Mouse (Mus musculus): ENCODE data around the gene Abca8a. TPM values are rescaled to one million over a fixed set of nuclear protein-coding genes. Genes with fewer than 3 reads are reported as not detected.

Gene Abca8a
- polyA plus RNA-seq, 1 experiment, result 3.2 TPM

- no peak overlapping the region for H3K27ac ChIP-seq (ENCODE audit: insufficient read depth, low read length)
- no peak for TF ChIP-seq CTCF (IDR thresholded peaks at IDR 0.05; ENCODE audit: extremely low read depth, insufficient read depth, low read length)
- no peak for TF ChIP-seq POLR2A (IDR thresholded peaks at IDR 0.05; ENCODE audit: extremely low read depth, insufficient read depth, low read length)
- H3K4me1 ChIP-seq (ENCODE audit: control insufficient read depth, insufficient read depth, low read length), result no peaks in the 10 kb centered on the region
- H3K4me3 ChIP-seq (ENCODE audit: insufficient read depth, low read length), result no peak overlapping the region
These were observed 23.6 kb downstream of the Abca8a start for GRCm38 (mm10) chr11:110072158-110072557.

GRCm38 (mm10) chr11:110061032-110061431 is 34.7 kb downstream of the Abca8a start:
- no peak overlapping the region for H3K4me3 ChIP-seq (ENCODE audit: insufficient read depth, low read length)
- TF ChIP-seq POLR2A (IDR thresholded peaks at IDR 0.05; ENCODE audit: extremely low read depth, insufficient read depth, low read length), result no peak
- TF ChIP-seq CTCF (IDR thresholded peaks at IDR 0.05; ENCODE audit: extremely low read depth, insufficient read depth, low read length), result no peak
- no peaks in the 10 kb centered on the region for H3K4me1 ChIP-seq (ENCODE audit: control insufficient read depth, insufficient read depth, low read length)
- H3K27ac ChIP-seq (ENCODE audit: insufficient read depth, low read length), result no peak overlapping the region

- H3K4me3 ChIP-seq (ENCODE audit: insufficient read depth, low read length), result no peak overlapping the region
- TF ChIP-seq POLR2A (IDR thresholded peaks at IDR 0.05; ENCODE audit: extremely low read depth, insufficient read depth, low read length), result no peak
- no peak for TF ChIP-seq CTCF (IDR thresholded peaks at IDR 0.05; ENCODE audit: extremely low read depth, insufficient read depth, low read length)
- no peak overlapping the region for H3K27ac ChIP-seq (ENCODE audit: insufficient read depth, low read length)
- H3K4me1 ChIP-seq (ENCODE audit: control insufficient read depth, insufficient read depth, low read length), result no peaks in the 10 kb centered on the region
These were observed 35.7 kb downstream of the Abca8a start for GRCm38 (mm10) chr11:110060127-110060526.

- TF ChIP-seq CTCF (IDR thresholded peaks at IDR 0.05; ENCODE audit: extremely low read depth, insufficient read depth, low read length), result no peak
- Histone ChIP-seq H3K27ac (ENCODE audit: insufficient read depth, low read length) (no peak overlapping the region), H3K4me3 (ENCODE audit: insufficient read depth, low read length) (no peak overlapping the region), H3K4me1 (ENCODE audit: control insufficient read depth, insufficient read depth, low read length) (no peaks in the 10 kb centered on the region)
These were observed 42.1 kb downstream of the Abca8a start for GRCm38 (mm10) chr11:110053681-110054080.

- Histone ChIP-seq H3K4me1 (ENCODE audit: control insufficient read depth, insufficient read depth, low read length) (no peaks in the 10 kb centered on the region), H3K4me3 (ENCODE audit: insufficient read depth, low read length) (no peak overlapping the region), H3K27ac (ENCODE audit: insufficient read depth, low read length) (no peak overlapping the region)
- TF ChIP-seq POLR2A (IDR thresholded peaks at IDR 0.05; ENCODE audit: extremely low read depth, insufficient read depth, low read length) (no peak), CTCF (IDR thresholded peaks at IDR 0.05; ENCODE audit: extremely low read depth, insufficient read depth, low read length) (no peak)
These were observed 58.0 kb downstream of the Abca8a start for GRCm38 (mm10) chr11:110037795-110038194.

GRCm38 (mm10) chr11:110028913-110029695 is 66.7 kb downstream of the Abca8a start:
- TF ChIP-seq POLR2A (IDR thresholded peaks at IDR 0.05; ENCODE audit: extremely low read depth, insufficient read depth, low read length), result no peak
- no peak for TF ChIP-seq CTCF (IDR thresholded peaks at IDR 0.05; ENCODE audit: extremely low read depth, insufficient read depth, low read length)
- H3K27ac ChIP-seq (ENCODE audit: insufficient read depth, low read length), result no peak overlapping the region
- no peaks in the 10 kb centered on the region for H3K4me1 ChIP-seq (ENCODE audit: control insufficient read depth, insufficient read depth, low read length)
- H3K4me3 ChIP-seq (ENCODE audit: insufficient read depth, low read length), result no peak overlapping the region

DNA sequence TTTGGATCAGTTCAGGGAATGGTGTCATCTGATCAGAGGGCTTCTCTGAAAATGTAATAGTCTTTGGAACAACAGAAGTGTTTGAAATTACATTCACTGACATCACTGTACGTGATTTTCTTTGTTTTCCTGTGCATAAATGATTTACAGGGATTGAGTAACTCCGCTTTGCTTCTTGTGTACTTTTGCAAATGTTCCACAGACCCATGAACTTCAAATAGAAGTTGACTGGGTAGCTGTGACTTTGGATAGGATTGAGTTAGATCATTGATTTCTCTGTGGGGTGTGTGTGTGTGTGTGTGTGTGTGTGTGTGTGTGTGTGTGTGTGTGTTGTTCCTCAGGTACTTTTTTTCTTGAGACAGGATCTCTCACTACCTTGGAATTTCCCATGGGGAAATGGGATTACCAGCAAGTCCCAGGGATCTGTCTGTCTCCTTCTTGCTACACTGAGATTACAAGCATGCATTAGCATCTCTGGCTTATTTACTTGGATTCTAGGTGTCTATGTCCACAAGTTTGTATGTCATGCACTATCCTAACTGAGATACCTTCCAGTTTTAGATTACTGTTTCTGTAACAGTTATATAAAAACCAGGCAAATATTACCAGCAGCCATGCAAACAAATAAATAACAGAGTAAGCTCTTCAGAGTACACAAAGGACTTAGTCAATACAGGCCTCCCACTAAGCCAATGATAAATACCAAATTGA is 84.8 kb downstream of the Abca8a start:
- Histone ChIP-seq H3K4me1 (ENCODE audit: control insufficient read depth, insufficient read depth, low read length) (no peaks in the 10 kb centered on the region), H3K27ac (ENCODE audit: insufficient read depth, low read length) (no peak overlapping the region), H3K4me3 (ENCODE audit: insufficient read depth, low read length) (no peak overlapping the region)
- TF ChIP-seq POLR2A (IDR thresholded peaks at IDR 0.05; ENCODE audit: extremely low read depth, insufficient read depth, low read length), result no peak
- no peak for TF ChIP-seq CTCF (IDR thresholded peaks at IDR 0.05; ENCODE audit: extremely low read depth, insufficient read depth, low read length)

GRCm38 (mm10) chr11:109995624-109996023 is 100.2 kb downstream of the Abca8a start, which contains the start of gene Abca8b:
Abca8b (minus strand) TSS chr11:109995845.
- H3K27ac ChIP-seq (ENCODE audit: insufficient read depth, low read length), result peak within 1 kb of the TSS; percentile 11; the same call in 1 of the 2 replicates
- peak within 1 kb of the TSS; percentile 42 for H3K4me3 ChIP-seq (ENCODE audit: insufficient read depth, low read length)
- TF ChIP-seq CTCF (IDR thresholded peaks at IDR 0.05; ENCODE audit: extremely low read depth, insufficient read depth, low read length) (no peak), POLR2A (IDR thresholded peaks at IDR 0.05; ENCODE audit: extremely low read depth, insufficient read depth, low read length) (peak; percentile 58; the same call in 1 of the 2 replicates)

GRCm38 (mm10) chr11:109995013-109995412 is 100.8 kb downstream of the Abca8a start:
- H3K27ac ChIP-seq (ENCODE audit: insufficient read depth, low read length), result no peak overlapping the region
- TF ChIP-seq POLR2A (IDR thresholded peaks at IDR 0.05; ENCODE audit: extremely low read depth, insufficient read depth, low read length), result no peak
- TF ChIP-seq CTCF (IDR thresholded peaks at IDR 0.05; ENCODE audit: extremely low read depth, insufficient read depth, low read length), result no peak
- H3K4me1 ChIP-seq (ENCODE audit: control insufficient read depth, insufficient read depth, low read length), result no peaks in the 10 kb centered on the region; the same call in 1 of the 2 replicates
- H3K4me3 ChIP-seq (ENCODE audit: insufficient read depth, low read length), result peak overlapping the region; percentile 42

More at GRCm38 (mm10) chr11:109995624-109996023, 100.2 kb downstream of the Abca8a start, which contains the start of gene Abca8b:
- no peaks in the 10 kb centered on the region; the same call in 1 of the 2 replicates for H3K4me1 ChIP-seq (ENCODE audit: control insufficient read depth, insufficient read depth, low read length)
